Mouse (Mus musculus) cerebellum, adult 2 months (tissue): Measurements from ENCODE around the gene Cdx2.

Experiments
- CTCF ChIP-seq: fragments of 200-500 bp; IDR thresholded peaks from 2 replicates; pipeline ENCODE4 v1.5.1; 2011; ENCODE audit warnings: low read depth, mild to moderate bottlenecking, control low read depth, low read length, moderate library complexity, borderline replicate concordance; ENCODE audit not compliant: insufficient read depth
- POLR2A ChIP-seq: fragments of 200-500 bp; IDR thresholded peaks from 2 replicates; pipeline ENCODE4 v1.6.1; 2011; ENCODE audit warnings: low read length, control low read depth, borderline replicate concordance; ENCODE audit not compliant: insufficient read depth

DNA sequence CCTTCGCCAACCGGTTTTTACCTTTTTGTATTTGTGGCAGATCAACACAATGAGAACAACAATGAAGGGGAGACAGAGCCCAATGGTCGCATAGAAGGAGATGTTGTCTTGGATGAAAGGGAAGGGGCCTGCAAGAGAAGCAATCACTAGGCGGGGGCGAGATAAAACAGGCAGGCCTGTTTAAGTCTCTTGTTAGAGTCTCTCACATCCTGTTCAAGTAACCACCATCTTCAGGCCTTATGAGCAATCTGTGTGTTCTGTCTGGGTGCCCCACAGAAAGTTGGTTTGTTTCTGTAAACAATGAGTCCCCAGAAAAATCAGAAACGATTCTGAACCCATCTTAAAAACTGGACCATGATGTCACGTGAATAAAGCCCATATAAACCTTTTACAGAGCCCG is 47.9 kb upstream of the Cdx2 start:
- TF ChIP-seq POLR2A (no peak), CTCF (no peak)
